Mouse (Mus musculus): ENCODE results near the gene Arhgef25.

GRCm38 (mm10) chr10:127218339-127218738 is 28.5 kb upstream of the Arhgef25 start:
- TF ChIP-seq POLR2A (IDR thresholded peaks at IDR 0.05; ENCODE audit: control insufficient read depth, extremely low read depth, insufficient read depth, low read length, poor library complexity) (no peak), CTCF (IDR thresholded peaks at IDR 0.05; ENCODE audit: borderline replicate concordance, control insufficient read depth, extremely low read depth, insufficient read depth, low read length, poor library complexity) (no peak)

Measured in thymus, adult 2 months (tissue).